Mouse (Mus musculus) forebrain, postnatal 0 days (tissue): ENCODE results near the gene Ptprm. TPM values are rescaled to one million over a fixed set of nuclear protein-coding genes. Genes with fewer than 3 reads are reported as not detected.

Source experiments
- ATAC-seq: fragments of 200-750 bp; cut with Nextera tagmentation; 2 replicates; pipeline ENCODE4 v1.8.0; 2017; ENCODE audit warnings: mild to moderate bottlenecking, moderate library complexity
- DNase-seq: peaks from one replicate; pipeline ENCODE4 v3.0.0-alpha.2; 2015
- H3K27ac ChIP-seq: fragments of 300-500 bp; sonication (generic); 2 replicates; pipeline ENCODE4 v1.5.1; 2014; ENCODE audit warnings: low read depth, mild to moderate bottlenecking, antibody characterized with exemption, low read length, moderate library complexity, mixed read lengths
- H3K27me3 ChIP-seq: fragments of 300-500 bp; sonication (generic); 2 replicates; pipeline ENCODE4 v1.6.1; 2014; ENCODE audit warnings: mild to moderate bottlenecking, low read length, mixed read lengths; ENCODE audit not compliant: insufficient read depth
- H3K36me3 ChIP-seq: fragments of 300-500 bp; sonication (generic); 2 replicates; pipeline ENCODE4 v1.6.1; 2014; ENCODE audit warnings: mild to moderate bottlenecking, moderate library complexity; ENCODE audit not compliant: insufficient read depth
- H3K4me1 ChIP-seq: fragments of 300-500 bp; sonication (generic); 2 replicates; pipeline ENCODE4 v1.6.1; 2014; ENCODE audit warnings: antibody characterized with exemption; ENCODE audit not compliant: insufficient read depth
- H3K4me2 ChIP-seq: fragments of 300-500 bp; sonication (generic); 2 replicates; pipeline ENCODE4 v1.6.1; 2014; ENCODE audit warnings: low read depth, mild to moderate bottlenecking, moderate library complexity
- H3K4me3 ChIP-seq: fragments of 300-500 bp; sonication (generic); 2 replicates; pipeline ENCODE4 v1.5.1; 2014; ENCODE audit warnings: low read depth, low read length, mixed read lengths
- H3K9ac ChIP-seq: fragments of 300-500 bp; sonication (generic); 2 replicates; pipeline ENCODE4 v1.6.1; 2014; ENCODE audit warnings: mild to moderate bottlenecking
- H3K9me3 ChIP-seq: fragments of 300-500 bp; sonication (generic); 2 replicates; pipeline ENCODE4 v1.6.1; 2016; ENCODE audit warnings: low read length
- CTCF ChIP-seq: sonication (generic); IDR thresholded peaks from 2 replicates; pipeline ENCODE4 v1.5.1; 2016; ENCODE audit warnings: antibody characterized with exemption, control low read depth, low read depth
- WGBS: fragments of 180-500 bp; shearing (Covaris S2); extraction: QIAGEN DNeasy Blood & Tissue Kit; methylation state at CpG from one replicate; pipeline ENCODE4 v1.1.7; 2014; 5-methylcytosine and 5-hydroxymethylcytosine counted together
- polyA plus RNA-seq: library from polyadenylated mRNA; unstranded; fragments of >200 nt; fragmentation: Nextera tagmentation; extraction: Ambion mirVana; gene quantifications from 2 replicates; pipeline ENCODE4 v1.2.1, GENCODE M21; 2015
- total RNA-seq: library from RNA; depleted of rRNA; stranded (reverse); fragments of >200 nt; gene quantifications from 2 replicates; pipeline ENCODE4 v1.2.3, GENCODE M21; 2014

Ptprm gene
- total and polyA plus RNA-seq, 2 experiments from 2014 or later, result 12.9 to 33.2 TPM

DNA sequence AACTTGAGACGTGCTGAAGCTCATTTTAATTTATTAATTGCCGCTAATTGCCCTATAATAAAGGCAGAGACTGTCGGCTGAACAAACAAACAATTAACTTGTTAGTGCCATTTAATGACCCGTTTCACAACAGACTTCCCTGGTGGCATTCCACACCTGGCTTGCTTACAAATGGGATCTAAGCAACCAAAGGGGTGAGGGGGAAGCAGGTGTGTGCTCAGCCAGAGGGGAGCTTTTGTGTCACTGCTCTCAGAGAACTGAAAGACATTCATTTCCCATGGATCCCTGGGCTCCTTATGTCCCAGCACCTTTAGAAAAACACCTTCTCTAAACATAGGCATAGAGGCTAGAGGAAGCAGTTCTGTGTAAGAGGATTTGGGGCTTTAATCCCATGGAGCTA lies 536.9 kb downstream of the Ptprm start:
- H3K4me2 ChIP-seq, result no peak overlapping the region
- no peaks in the 10 kb centered on the region for H3K36me3 ChIP-seq
- ATAC-seq, result no peak
- H3K4me1 ChIP-seq, result no peaks in the 10 kb centered on the region
- H3K9me3 ChIP-seq, result no peaks in the 10 kb centered on the region
- H3K27ac ChIP-seq, result no peak overlapping the region
- WGBS, result 37% methylated on average over 4 of the region's 4 CpGs
- TF ChIP-seq CTCF, result no peak
- DNase-seq, result no peak
- no peak overlapping the region for H3K4me3 ChIP-seq
- H3K27me3 ChIP-seq, result no peaks in the 10 kb centered on the region; the same call in 1 of the 2 replicates
- no peak overlapping the region for H3K9ac ChIP-seq

DNA sequence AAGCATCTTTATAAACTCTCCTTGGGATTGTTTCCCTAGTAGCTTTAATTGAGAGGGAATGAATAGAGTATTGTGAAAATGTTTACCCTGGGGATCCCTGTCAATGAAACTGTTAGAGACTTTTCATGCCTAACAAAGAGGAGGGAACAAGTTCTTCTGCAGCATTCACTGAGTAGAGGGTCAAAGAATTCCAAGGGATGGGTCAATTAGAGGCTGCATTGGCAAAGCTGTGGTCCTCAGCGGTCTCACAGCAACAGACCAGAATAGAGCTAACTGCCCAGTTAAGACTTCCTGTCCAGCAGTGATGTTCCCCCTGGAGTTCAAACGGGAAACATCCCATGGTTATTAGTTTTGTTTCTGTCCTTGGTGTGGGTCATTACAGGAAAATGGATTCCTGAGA lies 538.3 kb downstream of the Ptprm start:
- 11% methylated on average over 2 of the region's 2 CpGs for WGBS
- no peaks in the 10 kb centered on the region for H3K36me3 ChIP-seq
- no peaks in the 10 kb centered on the region for H3K9me3 ChIP-seq
- no peak overlapping the region for H3K4me3 ChIP-seq
- H3K27me3 ChIP-seq, result no peaks in the 10 kb centered on the region; the same call in 1 of the 2 replicates
- ATAC-seq (no peak), DNase-seq (no peak)
- H3K9ac ChIP-seq, result no peak overlapping the region
- H3K4me1 ChIP-seq, result no peaks in the 10 kb centered on the region
- H3K27ac ChIP-seq, result no peak overlapping the region
- H3K4me2 ChIP-seq, result no peak overlapping the region
- TF ChIP-seq CTCF, result no peak

DNA sequence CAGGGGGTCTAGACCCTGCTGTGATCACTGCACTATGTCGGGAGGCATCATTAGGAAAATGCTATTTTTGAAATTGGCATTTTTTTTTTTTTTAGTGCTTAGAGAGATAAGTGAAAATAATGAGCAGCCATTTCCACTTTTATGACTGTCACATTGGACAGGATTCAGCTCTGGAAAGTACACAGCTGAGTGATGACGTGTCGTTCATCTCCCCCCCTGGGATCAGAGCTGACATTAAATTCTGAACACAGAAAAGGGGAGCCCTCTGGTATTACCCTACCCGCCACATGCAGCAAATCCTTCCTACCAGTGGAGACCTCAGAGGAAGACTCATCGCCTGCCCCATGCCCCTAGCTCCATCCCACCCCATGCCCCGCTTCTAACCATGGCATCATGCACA lies 540.5 kb downstream of the Ptprm start:
- 69% methylated on average over 6 of the region's 6 CpGs for WGBS
- Histone ChIP-seq H3K27me3 (no peaks in the 10 kb centered on the region; the same call in 1 of the 2 replicates), H3K4me3 (no peak overlapping the region), H3K27ac (no peak overlapping the region), H3K9me3 (no peaks in the 10 kb centered on the region), H3K9ac (no peak overlapping the region), H3K4me1 (no peaks in the 10 kb centered on the region), H3K4me2 (no peak overlapping the region), H3K36me3 (no peaks in the 10 kb centered on the region)
- ATAC-seq (no peak), DNase-seq (no peak)
- no peak for TF ChIP-seq CTCF

DNA sequence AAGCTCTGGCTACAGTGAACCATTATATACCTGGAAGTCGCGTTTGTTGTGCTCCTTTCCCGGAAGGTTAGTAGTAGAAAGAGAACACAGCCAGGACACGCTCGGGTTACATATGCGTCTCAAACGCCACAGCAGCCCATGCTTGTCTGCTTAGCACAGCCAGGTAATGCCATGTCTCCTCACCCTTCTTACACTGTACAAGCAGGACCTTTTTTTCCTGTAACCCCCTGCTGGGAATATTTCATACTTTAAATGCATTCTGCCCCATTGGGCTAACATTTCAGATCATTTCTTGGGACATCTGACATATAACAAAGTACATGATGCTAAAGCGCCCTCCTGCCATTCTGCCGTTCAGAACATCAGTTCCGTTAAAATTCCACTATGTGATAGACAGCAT lies 540.9 kb downstream of the Ptprm start:
- Histone ChIP-seq H3K4me3 (no peak overlapping the region), H3K4me1 (no peaks in the 10 kb centered on the region), H3K4me2 (no peak overlapping the region), H3K36me3 (no peaks in the 10 kb centered on the region), H3K27ac (no peak overlapping the region), H3K9ac (no peak overlapping the region), H3K9me3 (no peaks in the 10 kb centered on the region), H3K27me3 (no peaks in the 10 kb centered on the region; the same call in 1 of the 2 replicates)
- DNase-seq (no peak), ATAC-seq (no peak)
- TF ChIP-seq CTCF, result no peak
- 84% methylated on average over 10 of the region's 10 CpGs for WGBS

GRCm38 (mm10) chr17:66809786-66810185 lies 544.5 kb downstream of the Ptprm start:
- no peak overlapping the region for H3K9ac ChIP-seq
- WGBS, result 66% methylated on average over 5 of the region's 5 CpGs
- no peak overlapping the region for H3K4me3 ChIP-seq
- no peak for DNase-seq
- H3K4me1 ChIP-seq, result no peaks in the 10 kb centered on the region
- no peak for ATAC-seq
- no peaks in the 10 kb centered on the region for H3K27me3 ChIP-seq
- H3K9me3 ChIP-seq, result no peaks in the 10 kb centered on the region
- no peak overlapping the region for H3K27ac ChIP-seq
- H3K36me3 ChIP-seq, result no peaks in the 10 kb centered on the region
- no peak for TF ChIP-seq CTCF
- H3K4me2 ChIP-seq, result no peak overlapping the region

- ATAC-seq (no peak), DNase-seq (peak; percentile 42)
- 65% methylated on average over 8 of the region's 8 CpGs for WGBS
- no peaks in the 10 kb centered on the region for H3K9me3 ChIP-seq
- TF ChIP-seq CTCF, result no peak
- no peak overlapping the region for H3K4me3 ChIP-seq
- H3K27ac ChIP-seq, result no peak overlapping the region
- H3K4me1 ChIP-seq, result no peaks in the 10 kb centered on the region
- no peak overlapping the region for H3K9ac ChIP-seq
- H3K4me2 ChIP-seq, result no peak overlapping the region
- H3K27me3 ChIP-seq, result no peaks in the 10 kb centered on the region
- H3K36me3 ChIP-seq, result no peaks in the 10 kb centered on the region
These were observed 546.1 kb downstream of the Ptprm start for GRCm38 (mm10) chr17:66808186-66808585.

DNA sequence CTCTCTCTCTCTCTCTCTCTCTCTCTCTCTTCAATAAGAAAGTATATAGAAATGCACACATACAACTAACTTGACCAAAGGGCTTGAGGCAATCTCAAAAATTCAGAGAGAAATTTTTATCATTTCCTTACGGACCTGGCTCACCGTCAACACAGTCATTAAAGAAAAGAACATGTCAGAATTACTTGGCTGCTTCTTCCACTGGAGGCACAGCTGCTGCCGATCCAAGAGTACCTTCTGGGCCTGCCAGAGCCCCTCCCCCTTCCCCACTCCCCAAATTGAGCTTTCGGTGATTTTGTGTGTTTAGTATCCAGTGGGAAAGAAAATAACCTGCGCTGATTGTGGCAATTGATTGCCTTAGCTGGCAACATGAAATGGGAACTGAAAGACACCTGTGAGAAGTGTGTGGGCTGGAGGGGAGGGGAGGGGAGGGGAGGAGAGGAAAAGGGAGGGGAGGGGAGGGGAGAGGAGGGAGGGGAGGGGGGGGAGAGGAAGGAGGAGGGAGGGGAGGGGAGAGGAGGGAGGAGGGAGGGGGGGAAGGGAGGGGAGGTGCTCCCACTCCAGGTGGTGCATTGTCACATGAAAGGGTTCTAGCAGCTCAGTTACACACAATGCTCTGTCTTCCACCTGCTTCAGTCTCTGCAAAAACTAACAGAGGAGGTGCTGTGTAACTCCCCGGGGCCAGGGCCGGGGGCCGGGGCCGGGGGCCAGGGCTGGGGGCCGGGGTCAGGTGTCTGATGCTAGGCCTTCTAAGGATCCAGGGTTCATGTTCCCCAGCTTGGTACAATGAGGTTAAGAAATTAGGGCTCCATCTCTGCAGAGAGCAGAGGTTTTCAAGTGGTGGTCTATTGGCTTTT lies 552.2 kb downstream of the Ptprm start:
- H3K9me3 ChIP-seq, result no peaks in the 10 kb centered on the region
- H3K36me3 ChIP-seq, result no peaks in the 10 kb centered on the region
- no peak overlapping the region for H3K9ac ChIP-seq
- H3K27me3 ChIP-seq, result no peaks in the 10 kb centered on the region
- ATAC-seq (no peak), DNase-seq (peak; percentile 36)
- H3K4me1 ChIP-seq, result no peaks in the 10 kb centered on the region
- WGBS, result 32% methylated on average over 10 of the region's 10 CpGs
- no peak overlapping the region for H3K4me3 ChIP-seq
- TF ChIP-seq CTCF, result no peak
- H3K4me2 ChIP-seq, result no peak overlapping the region
- no peak overlapping the region for H3K27ac ChIP-seq
